Mouse (Mus musculus): ENCODE data around the gene Cd22.
"Not testable (repeated sequence)": the region's sequence is repeated elsewhere in the genome, so short reads cannot be mapped to it uniquely, and the experiment has no call there.

Gene Cd22

DNA sequence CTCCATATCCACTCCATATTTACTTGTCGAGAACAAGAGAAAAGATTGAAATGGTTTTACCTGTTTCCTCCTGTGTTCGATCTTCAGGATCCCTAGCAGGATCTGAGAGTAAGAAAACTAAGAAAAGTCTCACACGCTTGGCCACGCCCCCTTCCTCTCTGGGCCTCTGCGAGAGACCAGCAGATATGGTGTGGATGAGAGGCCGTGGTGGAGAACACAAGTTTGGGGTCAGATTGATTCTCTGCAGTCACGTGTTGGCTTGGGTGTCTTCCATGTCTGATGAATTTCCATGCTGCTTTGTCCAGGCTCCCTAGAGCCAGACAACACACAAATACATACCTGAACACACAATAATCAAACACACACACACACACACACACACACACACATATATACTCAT is at the start of gene Cd22:
Gene Cd22, minus strand, starts transcription at position 167 of the 400 bp plus-strand sequence.
- DNase-seq (ENCODE audit: low spot score): no peak

GRCm38 (mm10) chr7:30924581-30924980 is 44.4 kb upstream of the Cd22 start, which contains the start of gene Hamp2:
Gene Hamp2, minus strand, starts transcription at chr7:30924681.
- not testable (repeated sequence) for DNase-seq (ENCODE audit: low spot score)

DNA sequence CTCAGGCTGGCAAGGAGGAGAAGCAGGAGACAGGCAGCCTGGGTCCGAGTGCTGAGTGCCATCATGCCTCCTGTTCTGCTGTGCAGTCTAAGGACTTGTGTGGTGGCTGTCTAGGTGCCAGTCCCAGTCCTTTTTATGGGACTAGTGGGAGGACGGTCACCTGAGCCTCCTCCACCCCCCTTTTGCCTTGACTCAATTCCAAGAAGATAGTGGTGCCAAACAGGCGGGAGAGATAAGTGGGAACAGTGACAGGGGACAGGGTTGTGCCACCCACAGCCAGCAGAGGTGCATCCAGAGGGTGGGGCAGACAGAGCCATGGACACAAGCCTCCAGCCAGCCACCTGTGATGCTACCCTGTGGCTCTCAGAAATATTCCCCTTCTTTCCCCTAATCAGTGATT is 43.9 kb upstream of the Cd22 start:
- no peak for DNase-seq (ENCODE audit: low spot score)

DNA sequence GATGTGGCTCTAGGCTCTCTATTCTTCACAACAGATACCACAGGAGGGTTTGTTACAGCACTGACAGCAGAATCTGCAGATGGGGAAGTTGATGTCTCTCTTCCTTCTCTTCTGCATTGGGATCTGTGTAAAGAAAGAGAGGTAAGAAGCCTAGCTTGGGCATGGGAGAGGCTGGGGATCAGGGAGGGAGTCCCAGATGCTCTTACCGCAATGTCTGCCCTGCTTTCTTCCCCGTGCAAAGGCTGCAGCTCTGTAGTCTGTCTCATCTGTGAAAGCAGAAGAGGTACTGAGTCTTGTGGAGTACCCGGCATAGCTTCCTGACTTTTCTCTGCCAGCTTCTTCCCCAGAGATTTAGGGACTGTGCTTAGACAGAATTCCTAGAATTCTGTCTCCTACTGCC is 42.3 kb upstream of the Cd22 start:
- DNase-seq (ENCODE audit: low spot score): not testable (repeated sequence)

DNA sequence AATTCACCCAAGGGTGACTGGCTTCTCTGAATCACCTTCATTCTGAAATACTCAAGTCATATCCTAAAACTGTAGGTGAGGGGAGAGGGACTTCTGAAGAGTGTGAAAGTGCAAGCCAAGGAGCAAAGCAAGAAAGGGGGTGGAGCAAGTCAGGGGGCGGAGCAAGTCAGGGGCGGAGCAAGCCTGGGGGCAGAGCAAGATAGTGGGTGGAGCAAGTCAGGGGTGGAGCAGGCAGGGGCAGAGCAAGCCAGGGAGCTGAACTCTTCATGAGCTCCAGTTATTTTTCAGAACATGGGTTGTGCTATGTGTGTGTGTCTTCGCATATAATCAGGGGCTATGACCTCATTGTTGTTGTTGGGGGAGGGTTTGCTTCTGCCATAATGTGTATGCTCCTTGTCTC is 40.1 kb upstream of the Cd22 start:
- no peak for DNase-seq (ENCODE audit: low spot score)

DNA sequence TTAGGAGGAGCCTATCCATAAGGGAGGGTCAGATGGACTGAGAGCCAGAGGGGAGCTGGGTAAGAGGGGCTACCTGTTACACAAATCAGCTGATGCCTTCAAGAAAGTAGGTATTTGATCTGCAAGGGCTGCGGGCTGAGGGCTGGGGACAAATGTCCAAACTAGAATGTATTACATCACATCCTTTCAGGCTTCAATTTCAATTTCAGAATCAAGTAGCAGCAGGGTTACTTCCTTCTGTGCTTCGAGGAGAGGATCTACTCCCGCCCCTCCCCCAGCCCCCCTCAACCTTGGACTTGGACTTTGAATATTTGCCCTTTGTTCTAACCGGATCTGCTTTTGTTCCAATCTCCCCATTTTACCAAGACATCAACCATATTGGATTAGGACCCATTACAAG is 37.1 kb upstream of the Cd22 start:
- DNase-seq (ENCODE audit: low spot score): no peak

DNA sequence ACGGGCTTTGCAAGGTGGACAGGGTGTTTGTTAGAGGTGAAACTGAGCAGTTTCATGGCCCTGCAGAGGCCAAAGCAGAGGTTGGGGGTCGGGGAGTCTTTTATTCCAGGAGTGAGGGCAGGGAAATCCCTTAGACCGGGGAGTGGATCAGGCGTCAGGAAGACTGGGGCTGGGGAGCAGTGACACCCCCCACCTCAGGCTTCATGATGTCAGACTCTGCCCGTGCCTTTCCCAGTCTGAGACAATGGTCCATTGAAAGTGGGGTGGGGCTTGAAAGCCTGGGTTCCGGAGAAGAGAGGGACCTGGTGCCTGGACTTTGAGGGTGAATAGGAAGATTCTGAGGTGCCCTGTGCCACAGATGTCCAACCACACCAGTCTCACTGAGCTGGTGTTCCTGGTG is 36.6 kb upstream of the Cd22 start:
- peak; percentile 40 for DNase-seq (ENCODE audit: low spot score)

- peak; percentile 39 for DNase-seq (ENCODE audit: low spot score)
Measured at GRCm38 (mm10) chr7:30914732-30915131, 34.6 kb upstream of the Cd22 start, which contains the start of gene Mag. Gene Mag, minus strand, starts transcription at chr7:30914873.

DNA sequence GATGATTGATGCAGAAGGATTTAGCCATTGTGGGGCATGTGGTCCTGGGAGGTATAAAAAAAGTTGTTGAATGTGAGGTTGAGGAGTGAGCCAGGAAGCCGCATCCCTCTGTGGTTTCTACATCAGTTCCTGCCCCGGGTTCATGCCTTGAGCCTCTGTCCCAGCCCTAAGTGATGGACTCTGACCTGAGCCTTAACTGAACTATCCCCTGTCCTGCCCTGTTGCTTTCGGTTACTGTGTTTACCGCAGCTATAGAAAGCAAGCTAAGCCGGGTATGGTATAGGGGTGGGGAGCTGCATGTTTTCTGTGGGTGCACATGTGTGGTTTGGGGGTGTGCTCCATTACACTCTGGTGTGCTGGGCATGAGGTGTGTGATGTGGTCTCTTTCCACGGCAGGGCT is 29.6 kb upstream of the Cd22 start:
- DNase-seq (ENCODE audit: low spot score): no peak

DNA sequence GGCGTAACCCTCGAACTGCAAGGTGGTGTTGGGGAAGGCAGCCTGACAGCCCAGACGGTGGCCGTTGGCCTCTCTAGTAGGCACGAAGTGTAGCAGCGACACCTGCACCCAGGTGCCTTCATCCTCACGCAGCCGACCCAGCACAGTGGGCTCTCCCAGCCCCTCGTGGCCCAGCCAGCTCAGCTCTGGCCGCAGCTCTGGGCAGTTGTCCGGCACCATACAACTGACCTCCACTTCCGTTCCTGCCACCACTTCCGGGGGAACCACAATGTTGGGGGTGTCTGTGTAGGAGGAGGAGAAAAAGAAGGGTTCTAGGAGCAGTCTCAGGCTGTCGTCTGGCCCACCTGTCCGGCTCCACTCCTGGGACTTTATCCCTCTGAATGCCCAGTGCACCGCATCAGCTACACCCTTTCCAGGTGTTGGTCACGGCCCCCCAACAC is 28.9 kb upstream of the Cd22 start:
- no peak for DNase-seq (ENCODE audit: low spot score)

GRCm38 (mm10) chr7:30908277-30908991 is 28.3 kb upstream of the Cd22 start:
- DNase-seq (ENCODE audit: low spot score): no peak

- DNase-seq (ENCODE audit: low spot score): no peak
Measured at GRCm38 (mm10) chr7:30904042-30904441, 23.9 kb upstream of the Cd22 start.

GRCm38 (mm10) chr7:30895217-30895616 is 15.1 kb upstream of the Cd22 start:
- no peak for DNase-seq (ENCODE audit: low spot score)

- DNase-seq (ENCODE audit: low spot score): no peak
Measured at GRCm38 (mm10) chr7:30892515-30892914, 12.4 kb upstream of the Cd22 start.

- DNase-seq (ENCODE audit: low spot score): no peak
Measured at GRCm38 (mm10) chr7:30891746-30892145, 11.6 kb upstream of the Cd22 start.

DNA sequence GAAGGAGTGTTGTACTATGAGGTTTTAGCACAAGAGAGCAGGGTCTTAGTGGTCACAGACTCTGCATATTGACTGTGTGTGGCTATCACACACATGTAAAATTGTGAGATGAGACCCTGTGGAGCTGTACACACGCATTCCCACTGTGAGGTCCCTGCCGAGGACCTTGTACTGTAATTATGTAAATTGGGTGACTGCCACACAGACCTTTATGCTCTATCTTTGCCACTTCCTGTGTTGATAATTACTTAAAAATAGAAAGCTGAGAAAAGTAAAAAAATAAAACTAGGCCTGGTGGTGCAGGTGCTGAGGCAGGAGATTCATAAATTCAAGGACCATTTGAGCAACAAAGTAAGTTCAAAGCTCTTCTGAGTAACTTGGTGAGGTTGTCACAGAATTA is 10.5 kb upstream of the Cd22 start:
- DNase-seq (ENCODE audit: low spot score): no peak

GRCm38 (mm10) chr7:30888786-30889185 is 8.6 kb upstream of the Cd22 start:
- DNase-seq (ENCODE audit: low spot score): no peak

- no peak for DNase-seq (ENCODE audit: low spot score)
Measured at GRCm38 (mm10) chr7:30887568-30888188, 7.5 kb upstream of the Cd22 start.

GRCm38 (mm10) chr7:30886852-30887251 is 6.7 kb upstream of the Cd22 start:
- no peak for DNase-seq (ENCODE audit: low spot score)

- no peak for DNase-seq (ENCODE audit: low spot score)
Measured at GRCm38 (mm10) chr7:30884047-30884446, 3.9 kb upstream of the Cd22 start.

GRCm38 (mm10) chr7:30881367-30881766 is 1.2 kb upstream of the Cd22 start:
- DNase-seq (ENCODE audit: low spot score): no peak

DNA sequence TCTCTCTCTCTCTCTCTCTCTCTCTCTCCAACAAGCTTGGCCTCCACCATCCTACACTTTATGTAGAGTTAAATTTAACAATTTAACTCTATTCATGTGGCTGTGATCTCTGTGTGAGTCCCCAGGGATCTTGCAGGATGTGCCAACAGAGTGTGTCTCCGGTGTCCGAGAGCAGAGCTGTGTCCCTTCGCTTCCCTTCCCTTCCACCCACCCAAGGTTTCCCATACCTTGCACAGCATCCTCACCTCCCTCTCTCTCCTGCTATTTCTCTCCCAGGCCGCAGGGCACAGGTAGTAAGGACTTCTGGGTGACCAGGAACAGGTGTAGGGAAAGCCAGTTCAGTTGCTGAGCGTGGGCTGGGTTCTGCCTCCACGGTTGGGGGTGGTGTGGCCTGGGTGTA is 1.2 kb downstream of the Cd22 start:
- no peak for DNase-seq (ENCODE audit: low spot score)

DNA sequence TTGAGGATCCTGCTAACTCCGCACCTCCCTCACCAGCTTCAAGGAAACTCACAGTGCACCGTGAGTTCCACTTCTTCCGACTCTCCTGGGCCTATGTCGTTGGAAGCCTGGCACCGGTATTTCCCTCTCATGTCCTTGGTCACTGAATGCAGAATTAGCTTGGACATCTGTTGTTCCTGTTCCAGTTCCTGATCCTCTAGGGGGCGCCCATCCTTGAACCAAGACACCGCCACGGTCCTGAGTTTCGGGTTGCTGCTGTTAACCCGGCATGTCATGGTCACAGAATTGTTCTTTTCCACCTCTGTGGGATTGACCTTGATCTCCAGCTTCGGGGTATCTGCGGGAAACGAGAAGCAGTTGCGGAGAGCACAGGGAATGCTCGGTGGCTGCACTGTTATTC is 7.1 kb downstream of the Cd22 start:
- DNase-seq (ENCODE audit: low spot score): peak; percentile 52

DNA sequence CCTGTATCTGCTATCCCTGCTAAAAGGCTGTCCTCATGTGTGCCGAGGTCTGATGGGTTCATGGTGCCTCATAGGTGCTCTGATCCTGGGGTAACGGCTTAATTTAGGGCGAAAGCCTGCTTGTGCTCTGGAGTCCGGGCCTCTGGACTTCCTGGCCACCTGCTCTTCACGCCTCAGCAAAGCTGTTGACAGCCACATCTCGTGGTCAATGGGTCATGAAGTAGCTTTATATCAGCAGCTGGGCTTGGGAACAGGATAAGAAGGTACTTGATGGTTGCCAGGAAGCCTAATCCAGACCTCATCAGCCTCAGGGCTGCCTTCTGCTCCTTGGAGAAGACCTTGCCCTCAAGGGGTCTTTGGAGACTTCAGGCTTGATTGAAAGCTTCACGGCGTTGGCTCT is 16.8 kb downstream of the Cd22 start:
- DNase-seq (ENCODE audit: low spot score): no peak
